Mouse (Mus musculus) hindbrain, embryonic 12.5 days (tissue): ENCODE measurements at regions not wholly inside any gene's neighbourhood (a gene's known extent, or its start where the extent isn't known, plus 50 kb on each side); places are given as distances from the start of the nearest gene placed in this dataset.
A peak's percentile ranks its signal among the peaks of the same experiment; 100 is the strongest.

ENCODE experiments used
- ATAC-seq: fragments of 200-750 bp; cut with Nextera tagmentation; 2 replicates; pipeline ENCODE4 v1.8.0; 2017; ENCODE audit warnings: moderate TSS enrichment; ENCODE audit not compliant: low FRiP score
- H3K27ac ChIP-seq: fragments of 300-500 bp; sonication (generic); 2 replicates; pipeline ENCODE4 v1.5.1; 2016; ENCODE audit warnings: mild to moderate bottlenecking
- H3K27me3 ChIP-seq: fragments of 300-500 bp; sonication (generic); 2 replicates; pipeline ENCODE4 v1.6.1; 2016; ENCODE audit warnings: mild to moderate bottlenecking
- H3K36me3 ChIP-seq: fragments of 300-500 bp; sonication (generic); 2 replicates; pipeline ENCODE4 v1.6.1; 2016; ENCODE audit warnings: mild to moderate bottlenecking
- H3K4me1 ChIP-seq: fragments of 300-500 bp; sonication (generic); 2 replicates; pipeline ENCODE4 v1.6.1; 2016
- H3K4me2 ChIP-seq: fragments of 300-500 bp; sonication (generic); replicated peaks from 2 replicates; pipeline ENCODE4 v1.6.1; 2016; ENCODE audit warnings: mild to moderate bottlenecking
- H3K4me3 ChIP-seq: fragments of 300-500 bp; sonication (generic); 2 replicates; pipeline ENCODE4 v1.5.1; 2016; ENCODE audit warnings: mild to moderate bottlenecking
- H3K9ac ChIP-seq: fragments of 300-500 bp; sonication (generic); 2 replicates; pipeline ENCODE4 v1.6.1; 2016; ENCODE audit warnings: mild to moderate bottlenecking, moderate library complexity
- H3K9me3 ChIP-seq: fragments of 300-500 bp; sonication (generic); replicated peaks from 2 replicates; pipeline ENCODE4 v1.6.1; 2016; ENCODE audit warnings: mild to moderate bottlenecking
- WGBS: fragments of 180-500 bp; shearing (Covaris S2); methylation state at CpG from one replicate; pipeline ENCODE4 v1.1.7; 2016; 5-methylcytosine and 5-hydroxymethylcytosine counted together

GRCm38 (mm10) chr19:53476768-53477547 lies 52.0 kb upstream of the Dusp5 start:
- H3K27ac ChIP-seq, result no peak overlapping the region
- 74% methylated on average over 14 of the region's 14 CpGs for WGBS
- H3K36me3 ChIP-seq, result no peaks in the 10 kb centered on the region
- H3K9me3 ChIP-seq, result no peaks in the 10 kb centered on the region
- H3K27me3 ChIP-seq, result no peaks in the 10 kb centered on the region
- H3K4me3 ChIP-seq, result no peak overlapping the region
- ATAC-seq, result no peak
- H3K9ac ChIP-seq, result no peak overlapping the region
- H3K4me2 ChIP-seq, result no peak overlapping the region
- no peaks in the 10 kb centered on the region for H3K4me1 ChIP-seq

GRCm38 (mm10) chr19:53469256-53469655 lies 59.7 kb upstream of the Dusp5 start:
- no peak for ATAC-seq
- WGBS, result 58% methylated on average over 7 of the region's 7 CpGs
- H3K4me1 ChIP-seq, result no peaks in the 10 kb centered on the region
- no peaks in the 10 kb centered on the region; the same call in 1 of the 2 replicates for H3K9me3 ChIP-seq
- no peak overlapping the region for H3K27ac ChIP-seq
- H3K36me3 ChIP-seq, result no peaks in the 10 kb centered on the region
- no peaks in the 10 kb centered on the region for H3K27me3 ChIP-seq
- no peak overlapping the region for H3K4me2 ChIP-seq
- H3K9ac ChIP-seq, result no peak overlapping the region
- H3K4me3 ChIP-seq, result no peak overlapping the region

GRCm38 (mm10) chr19:53464681-53465080 lies 64.2 kb upstream of the Dusp5 start:
- H3K9ac ChIP-seq, result no peak overlapping the region
- peaks cover 11% of the 10 kb centered on the region for H3K27me3 ChIP-seq
- H3K36me3 ChIP-seq, result no peaks in the 10 kb centered on the region
- H3K4me2 ChIP-seq, result no peak overlapping the region
- ATAC-seq, result no peak
- WGBS, result 81% methylated on average over 5 of the region's 5 CpGs
- H3K27ac ChIP-seq, result no peak overlapping the region
- H3K4me3 ChIP-seq, result no peak overlapping the region
- peaks cover 14% of the 10 kb centered on the region for H3K4me1 ChIP-seq
- no peaks in the 10 kb centered on the region; the same call in 1 of the 2 replicates for H3K9me3 ChIP-seq

- Histone ChIP-seq H3K27me3 (peaks cover 14% of the 10 kb centered on the region), H3K9ac (no peak overlapping the region), H3K4me3 (no peak overlapping the region), H3K27ac (no peak overlapping the region), H3K9me3 (no peaks in the 10 kb centered on the region; the same call in 1 of the 2 replicates), H3K36me3 (no peaks in the 10 kb centered on the region), H3K4me2 (no peak overlapping the region), H3K4me1 (peaks cover 20% of the 10 kb centered on the region)
- ATAC-seq, result no peak
- 77% methylated on average over 3 of the region's 3 CpGs for WGBS
Observed at GRCm38 (mm10) chr19:53464135-53464534, 64.8 kb upstream of the Dusp5 start.

GRCm38 (mm10) chr19:53461025-53462015 lies 67.6 kb upstream of the Dusp5 start:
- no peak overlapping the region for H3K9ac ChIP-seq
- H3K9me3 ChIP-seq, result no peaks in the 10 kb centered on the region
- no peak overlapping the region for H3K4me3 ChIP-seq
- H3K27me3 ChIP-seq, result peaks cover 30% of the 10 kb centered on the region
- H3K4me2 ChIP-seq, result peak overlapping the region; percentile 38; the same call in 1 of the 2 replicates
- peaks cover 25% of the 10 kb centered on the region for H3K4me1 ChIP-seq
- WGBS, result 66% methylated on average over 17 of the region's 17 CpGs
- no peak for ATAC-seq
- H3K27ac ChIP-seq, result no peak overlapping the region
- H3K36me3 ChIP-seq, result no peaks in the 10 kb centered on the region

- ATAC-seq, result no peak
- H3K27ac ChIP-seq, result no peak overlapping the region; the same call in 1 of the 2 replicates
- H3K36me3 ChIP-seq, result no peaks in the 10 kb centered on the region
- H3K27me3 ChIP-seq, result peaks cover 30% of the 10 kb centered on the region
- peak overlapping the region; percentile 38 for H3K4me2 ChIP-seq
- no peak overlapping the region for H3K9ac ChIP-seq
- H3K4me1 ChIP-seq, result peaks cover 25% of the 10 kb centered on the region
- H3K4me3 ChIP-seq, result no peak overlapping the region
- no peaks in the 10 kb centered on the region for H3K9me3 ChIP-seq
- WGBS, result 6% methylated on average over 19 of the region's 19 CpGs
Observed at GRCm38 (mm10) chr19:53460312-53461024, 68.4 kb upstream of the Dusp5 start.

- Histone ChIP-seq H3K27me3 (peaks cover 30% of the 10 kb centered on the region), H3K4me1 (peaks cover 25% of the 10 kb centered on the region), H3K9ac (no peak overlapping the region), H3K9me3 (no peaks in the 10 kb centered on the region), H3K4me2 (no peak overlapping the region), H3K36me3 (no peaks in the 10 kb centered on the region), H3K27ac (no peak overlapping the region), H3K4me3 (no peak overlapping the region)
- 19% methylated on average over 3 of the region's 3 CpGs for WGBS
- peak; percentile 52; the same call in 1 of the 2 replicates for ATAC-seq
Observed at GRCm38 (mm10) chr19:53459407-53459788, 69.0 kb upstream of the Smndc1 start.

- no peak overlapping the region for H3K27ac ChIP-seq
- H3K4me3 ChIP-seq, result no peak overlapping the region
- peaks cover 29% of the 10 kb centered on the region for H3K4me1 ChIP-seq
- no peak overlapping the region for H3K9ac ChIP-seq
- WGBS, result 40% methylated on average over 10 of the region's 10 CpGs
- H3K27me3 ChIP-seq, result peaks cover 30% of the 10 kb centered on the region
- ATAC-seq, result no peak
- H3K4me2 ChIP-seq, result no peak overlapping the region
- H3K9me3 ChIP-seq, result no peaks in the 10 kb centered on the region
- H3K36me3 ChIP-seq, result no peaks in the 10 kb centered on the region
Observed at GRCm38 (mm10) chr19:53458770-53459406, 68.5 kb upstream of the Smndc1 start.

- H3K9ac ChIP-seq, result no peak overlapping the region
- ATAC-seq, result no peak
- H3K9me3 ChIP-seq, result no peaks in the 10 kb centered on the region
- H3K36me3 ChIP-seq, result no peaks in the 10 kb centered on the region
- 92% methylated on average over 5 of the region's 5 CpGs for WGBS
- peaks cover 30% of the 10 kb centered on the region for H3K27me3 ChIP-seq
- peaks cover 35% of the 10 kb centered on the region for H3K4me1 ChIP-seq
- no peak overlapping the region for H3K4me2 ChIP-seq
- no peak overlapping the region for H3K4me3 ChIP-seq
- no peak overlapping the region for H3K27ac ChIP-seq
Observed at GRCm38 (mm10) chr19:53456681-53457080, 66.3 kb upstream of the Smndc1 start.

GRCm38 (mm10) chr19:53454571-53454970 lies 64.2 kb upstream of the Smndc1 start:
- no peak for ATAC-seq
- no peaks in the 10 kb centered on the region for H3K36me3 ChIP-seq
- no peak overlapping the region for H3K27ac ChIP-seq
- WGBS, result 90% methylated on average over 4 of the region's 4 CpGs
- H3K27me3 ChIP-seq, result peaks cover 20% of the 10 kb centered on the region
- H3K9me3 ChIP-seq, result no peaks in the 10 kb centered on the region
- H3K4me1 ChIP-seq, result peaks cover 27% of the 10 kb centered on the region
- no peak overlapping the region for H3K4me3 ChIP-seq
- no peak overlapping the region for H3K9ac ChIP-seq
- H3K4me2 ChIP-seq, result no peak overlapping the region

GRCm38 (mm10) chr19:53454059-53454458 lies 63.7 kb upstream of the Smndc1 start:
- Histone ChIP-seq H3K4me3 (no peak overlapping the region), H3K27me3 (peaks cover 15% of the 10 kb centered on the region), H3K36me3 (no peaks in the 10 kb centered on the region), H3K27ac (no peak overlapping the region), H3K9ac (no peak overlapping the region), H3K4me2 (no peak overlapping the region), H3K4me1 (peaks cover 22% of the 10 kb centered on the region), H3K9me3 (no peaks in the 10 kb centered on the region)
- no peak for ATAC-seq
- WGBS, result 65% methylated on average over 3 of the region's 3 CpGs
